Mouse (Mus musculus) Patski (cell line): Measurements from ENCODE around the gene Chtop. TPM values are rescaled to one million over a fixed set of nuclear protein-coding genes. Genes with fewer than 3 reads are reported as not detected.

Source experiments
- ATAC-seq: fragments of 100-300 bp; one replicate; pipeline ENCODE4 v1.8.0; 2021
- CTCF ChIA-PET: fragments of 350-600 bp; sonication (Branson Sonifier 250); formaldehyde crosslinking; loops from one replicate; lab custom pipeline; 2022; ENCODE audit warnings: inconsistent platforms; lab: Charles Lee
- POLR2A ChIA-PET: fragments of 350-600 bp; sonication (Branson Sonifier 250); formaldehyde crosslinking; loops from one replicate; lab custom pipeline; 2022; ENCODE audit warnings: antibody characterized with exemption, inconsistent platforms; lab: Charles Lee
- DNase-seq: peaks from one replicate; pipeline ENCODE4 v3.0.0-alpha.2; 2011; ENCODE audit warnings: low read depth, low spot score
- H3K27me3 ChIP-seq: fragments of 371-371 bp; one replicate; pipeline ENCODE4 v1.5.1; 2021
- CTCF ChIP-seq: fragments of 100-300 bp; IDR thresholded peaks from one replicate; pipeline ENCODE4 v1.5.1; 2021
- in situ Hi-C: fragments of 300-500 bp; cut with MboI; formaldehyde crosslinking; loops from 3 replicates; pipeline ENCODE4 v1.11.1; 2018; ENCODE audit warnings: low pct_unique_long_range_greater_than_20kb, mixed read lengths
- polyA plus RNA-seq: library from polyadenylated mRNA; unstranded; gene quantifications from one replicate; pipeline ENCODE4 v1.2.3, GENCODE M21; 2021

Gene Chtop
- polyA plus RNA-seq, 1 experiment from 2014 or later, result 145 TPM

- H3K27me3 ChIP-seq, result no peaks in the 10 kb centered on the region
- ChIA-PET CTCF (interaction anchor here (0.8 to 3.0 kb wide), 8 partner anchors 8 to 139 kb away, joined by 3 to 22 read pairs (median 4); partner anchors contain the start of genes S100a14, S100a7a and Snapin), POLR2A (interaction anchor here (1.3 kb wide), 1 partner anchor 100 kb away, joined by 4 read pairs; no protein-coding TSS in a partner anchor)
- DNase-seq, result no peak
- peak; percentile 91 for ATAC-seq
- no peak for TF ChIP-seq CTCF
- in situ Hi-C loops, result no loop called here
Observed at GRCm38 (mm10) chr3:90513796-90514590, 4.7 kb upstream of the Chtop start, which contains the start of the genes S100a1 and S100a13. TSS of gene S100a1 (minus strand) at chr3:90514392. TSS of gene S100a13 (plus strand) at chr3:90514435.

GRCm38 (mm10) chr3:90512948-90513642 is 3.8 kb upstream of the Chtop start:
- DNase-seq (no peak), ATAC-seq (no peak)
- TF ChIP-seq CTCF, result no peak
- POLR2A ChIA-PET, result interaction anchor here (1.3 to 1.5 kb wide), 2 partner anchors 101 to 102 kb away, joined by 4 to 5 read pairs; no protein-coding TSS in a partner anchor
- in situ Hi-C loops, result no loop called here
- CTCF ChIA-PET, result interaction anchor here (0.8 to 3.0 kb wide), 14 partner anchors 9 to 140 kb away, joined by 3 to 22 read pairs (median 4); partner anchors contain the start of genes S100a14, S100a6, S100a7a and Snapin
- no peaks in the 10 kb centered on the region for H3K27me3 ChIP-seq

GRCm38 (mm10) chr3:90512276-90512675 is 3.0 kb upstream of the Chtop start:
- in situ Hi-C loops, result no loop called here
- DNase-seq (no peak), ATAC-seq (no peak)
- TF ChIP-seq CTCF, result no peak
- ChIA-PET POLR2A (interaction anchor here (1.1 to 1.5 kb wide), 3 partner anchors 11 to 115 kb away, joined by 3 to 5 read pairs (median 3); no protein-coding TSS in a partner anchor), CTCF (interaction anchor here (0.7 to 3.0 kb wide), 13 partner anchors 10 to 141 kb away, joined by 3 to 22 read pairs (median 4); partner anchors contain the start of genes S100a14, S100a6 and Snapin)
- H3K27me3 ChIP-seq, result no peaks in the 10 kb centered on the region

DNA sequence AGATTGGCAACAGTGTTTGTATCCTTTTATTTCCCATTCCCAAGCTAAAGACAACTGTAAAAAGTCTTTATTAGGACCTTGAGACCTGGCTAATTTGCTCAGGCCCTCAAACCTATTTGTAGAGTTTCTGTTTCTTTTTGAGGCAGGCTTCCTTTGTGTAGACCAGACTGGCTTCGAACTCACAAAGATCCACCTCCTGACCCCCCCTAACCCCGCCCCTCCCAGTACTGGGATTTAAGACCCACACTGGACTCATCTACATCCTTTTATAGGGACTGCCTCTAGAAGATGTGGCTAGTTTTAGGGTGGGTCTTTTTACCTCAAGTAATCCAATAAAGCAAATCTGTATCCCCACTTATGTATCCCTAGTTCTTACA is 437 bp upstream of the Chtop start:
- no peak for ATAC-seq
- no peaks in the 10 kb centered on the region for H3K27me3 ChIP-seq
- in situ Hi-C loops, result no loop called here
- TF ChIP-seq CTCF, result no peak
- POLR2A ChIA-PET, result interaction anchor here (0.6 to 2.2 kb wide), 10 partner anchors 9 to 136 kb away, joined by 3 to 18 read pairs (median 4); partner anchors contain the start of gene S100a4
- CTCF ChIA-PET, result interaction anchor here (0.6 to 5.1 kb wide), 5 partner anchors 9 to 143 kb away, joined by 3 to 26 read pairs (median 3); partner anchors contain the start of gene S100a14
- no peak for DNase-seq

DNA sequence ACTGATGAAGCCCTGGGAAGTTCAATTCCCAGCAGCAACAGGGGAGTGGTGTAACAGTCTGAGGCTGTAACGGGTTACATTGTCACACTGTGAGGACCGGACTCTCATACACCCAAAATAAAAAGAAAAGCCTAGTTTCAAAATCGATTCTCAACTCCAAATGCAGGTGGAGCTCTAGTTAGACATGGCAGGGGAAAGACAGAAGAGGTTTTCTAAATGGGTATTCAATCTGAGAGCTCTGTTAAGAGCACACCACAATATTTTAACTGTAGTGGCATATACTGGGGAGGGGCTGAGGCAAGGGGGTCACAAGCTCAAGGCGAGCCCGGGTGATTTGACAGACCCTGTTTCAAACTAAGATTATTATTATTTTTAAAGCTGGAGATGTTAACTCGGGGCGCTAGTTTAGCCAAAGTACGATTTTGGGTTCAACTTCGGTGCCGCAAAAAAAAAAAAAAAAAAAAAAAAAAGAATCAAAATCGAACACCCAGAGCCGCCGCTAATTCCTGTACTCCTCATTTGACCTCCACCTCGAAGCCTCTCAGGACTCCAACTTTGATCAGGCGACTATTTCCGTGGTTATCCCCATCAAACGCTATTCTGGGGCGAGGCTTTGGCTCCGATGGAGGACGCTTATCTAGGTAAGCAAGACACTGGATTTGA is 880 bp downstream of the Chtop start:
- no peak for TF ChIP-seq CTCF
- ChIA-PET CTCF (interaction anchor here (0.7 to 5.1 kb wide), 16 partner anchors 10 to 201 kb away, joined by 3 to 26 read pairs (median 6); partner anchors contain the start of genes S100a14, S100a16, S100a7a and Snapin), POLR2A (interaction anchor here (0.6 to 2.2 kb wide), 20 partner anchors 10 to 144 kb away, joined by 3 to 18 read pairs (median 4); partner anchors contain the start of genes S100a14, S100a16, S100a4 and Snapin)
- no peak for DNase-seq
- no peaks in the 10 kb centered on the region for H3K27me3 ChIP-seq
- ATAC-seq, result no peak
- in situ Hi-C loops, result no loop called here

DNA sequence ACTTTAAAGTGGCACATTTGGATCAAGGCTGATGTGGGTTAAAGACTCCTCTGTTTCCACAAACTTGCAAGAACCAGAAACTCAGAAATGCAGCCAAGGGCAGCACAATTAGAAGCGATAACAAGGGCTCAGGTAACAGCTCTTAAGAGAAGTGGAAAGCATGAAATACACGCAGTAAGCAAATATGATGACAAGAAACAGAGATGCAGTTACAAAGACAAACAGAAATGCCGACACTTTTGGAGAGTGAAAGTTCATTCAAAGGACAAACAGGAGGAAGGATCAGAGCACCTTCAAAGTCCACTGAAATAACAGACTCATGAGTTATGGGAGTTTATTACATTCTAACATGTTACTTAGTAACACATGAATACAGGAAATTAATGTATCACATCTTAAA is 2.9 kb downstream of the Chtop start:
- ChIA-PET CTCF (interaction anchor here (0.6 to 7.6 kb wide), 4 partner anchors 14 to 428 kb away, joined by 3 to 48 read pairs (median 16); partner anchors contain the start of genes S100a14, S100a7a and Snapin), POLR2A (interaction anchor here (0.9 to 1.2 kb wide), 3 partner anchors 9 to 16 kb away, joined by 3 to 7 read pairs (median 3); partner anchors contain the start of gene Snapin)
- ATAC-seq (no peak), DNase-seq (no peak)
- in situ Hi-C loops, result no loop called here
- TF ChIP-seq CTCF, result no peak
- no peaks in the 10 kb centered on the region for H3K27me3 ChIP-seq

- DNase-seq (no peak), ATAC-seq (no peak)
- no peaks in the 10 kb centered on the region for H3K27me3 ChIP-seq
- TF ChIP-seq CTCF, result no peak
- ChIA-PET POLR2A (interaction anchor here (0.7 kb wide), 1 partner anchor 167 kb away, joined by 3 read pairs; no protein-coding TSS in a partner anchor), CTCF (interaction anchor here (1.1 to 7.6 kb wide), 5 partner anchors 9 to 140 kb away, joined by 3 to 48 read pairs (median 5); partner anchors contain the start of genes S100a14 and Snapin)
- in situ Hi-C loops, result no loop called here
Observed at GRCm38 (mm10) chr3:90505216-90505615, 4.1 kb downstream of the Chtop start.

DNA sequence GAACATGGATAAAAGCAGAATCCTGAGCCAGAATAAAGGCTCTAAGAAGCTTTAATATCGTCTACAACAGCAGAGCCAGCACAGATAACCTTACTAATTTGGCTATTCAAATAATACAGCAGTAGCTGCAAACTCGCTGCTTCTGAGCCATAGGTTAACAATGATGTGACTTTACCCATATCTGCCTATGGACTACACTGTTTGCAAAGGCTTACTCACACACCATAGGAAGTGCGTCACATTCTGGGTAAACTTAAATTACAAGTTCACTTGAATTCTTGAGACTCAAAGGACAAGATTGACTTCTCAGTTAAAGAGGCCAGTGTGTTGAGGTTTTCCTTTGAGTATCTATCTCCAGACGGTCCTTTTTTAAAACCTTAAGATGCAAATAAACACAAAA is 5.9 kb downstream of the Chtop start:
- no peak for ATAC-seq
- DNase-seq, result no peak
- CTCF ChIA-PET, result interaction anchor here (1.5 to 7.6 kb wide), 3 partner anchors 11 to 22 kb away, joined by 4 to 48 read pairs (median 5); partner anchors contain the start of gene Snapin

GRCm38 (mm10) chr3:90497597-90497996 is 11.7 kb downstream of the Chtop start:
- no peaks in the 10 kb centered on the region for H3K27me3 ChIP-seq
- ATAC-seq (no peak), DNase-seq (no peak)
- POLR2A ChIA-PET, result interaction anchor here (0.8 to 1.6 kb wide), 3 partner anchors 8 to 45 kb away, joined by 3 to 7 read pairs (median 5); partner anchors contain the start of gene Chtop
- CTCF ChIA-PET, result interaction anchor here (0.9 to 2.1 kb wide), 3 partner anchors 10 to 158 kb away, joined by 4 to 10 read pairs (median 4); no protein-coding TSS in a partner anchor
- no peak for TF ChIP-seq CTCF
- in situ Hi-C loops, result no loop called here

More for the DNA sequence above, 5.9 kb downstream of the Chtop start:
- in situ Hi-C loops, result no loop called here
- H3K27me3 ChIP-seq, result no peaks in the 10 kb centered on the region
- no peak for TF ChIP-seq CTCF
- POLR2A ChIA-PET, result no interaction called here
